Mouse (Mus musculus): Measurements from ENCODE around the gene Dnajb1.

Dnajb1 gene

GRCm38 (mm10) chr8:83609547-83610180 is 1.7 kb downstream of the Dnajb1 start:
- DNase-seq (ENCODE audit: low spot score in 2 of 2) = no peak

- no peak for DNase-seq (ENCODE audit: low spot score in 2 of 2)
These were observed 3.9 kb downstream of the Dnajb1 start for GRCm38 (mm10) chr8:83611921-83612320.

DNA sequence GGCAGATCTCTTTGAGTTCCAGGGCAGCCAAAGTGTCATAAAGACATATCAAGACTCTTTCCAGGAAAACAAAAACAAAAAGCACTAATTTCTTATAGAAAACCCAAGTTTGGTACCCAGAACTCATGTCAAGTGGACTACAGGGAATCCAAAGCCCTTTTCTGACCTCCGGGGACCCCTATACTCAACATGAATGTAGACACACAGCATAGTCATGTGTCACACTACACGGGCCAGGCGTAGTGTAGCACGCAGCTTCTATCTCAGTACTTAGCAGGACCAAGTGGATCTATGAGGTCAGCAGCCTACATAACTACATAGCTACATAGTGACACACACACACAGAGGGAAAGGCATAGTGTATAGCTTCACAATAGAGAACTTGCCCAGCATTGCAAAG is 5.7 kb downstream of the Dnajb1 start:
- DNase-seq (ENCODE audit: low spot score in 2 of 2) = no peak

- DNase-seq (ENCODE audit: low spot score in 2 of 2) = no peak
These were observed 8.6 kb downstream of the Dnajb1 start for GRCm38 (mm10) chr8:83616625-83617024.

GRCm38 (mm10) chr8:83617111-83617510 is 9.1 kb downstream of the Dnajb1 start:
- no peak for DNase-seq (ENCODE audit: low spot score in 2 of 2)

- no peak for DNase-seq (ENCODE audit: low spot score in 2 of 2)
These were observed 10.6 kb downstream of the Dnajb1 start for GRCm38 (mm10) chr8:83618566-83618965.

- no peak for DNase-seq (ENCODE audit: low spot score in 2 of 2)
These were observed 11.7 kb downstream of the Dnajb1 start for GRCm38 (mm10) chr8:83619568-83620285.

GRCm38 (mm10) chr8:83621691-83622388 is 13.8 kb downstream of the Dnajb1 start:
- DNase-seq (ENCODE audit: low spot score in 2 of 2) = no peak

DNA sequence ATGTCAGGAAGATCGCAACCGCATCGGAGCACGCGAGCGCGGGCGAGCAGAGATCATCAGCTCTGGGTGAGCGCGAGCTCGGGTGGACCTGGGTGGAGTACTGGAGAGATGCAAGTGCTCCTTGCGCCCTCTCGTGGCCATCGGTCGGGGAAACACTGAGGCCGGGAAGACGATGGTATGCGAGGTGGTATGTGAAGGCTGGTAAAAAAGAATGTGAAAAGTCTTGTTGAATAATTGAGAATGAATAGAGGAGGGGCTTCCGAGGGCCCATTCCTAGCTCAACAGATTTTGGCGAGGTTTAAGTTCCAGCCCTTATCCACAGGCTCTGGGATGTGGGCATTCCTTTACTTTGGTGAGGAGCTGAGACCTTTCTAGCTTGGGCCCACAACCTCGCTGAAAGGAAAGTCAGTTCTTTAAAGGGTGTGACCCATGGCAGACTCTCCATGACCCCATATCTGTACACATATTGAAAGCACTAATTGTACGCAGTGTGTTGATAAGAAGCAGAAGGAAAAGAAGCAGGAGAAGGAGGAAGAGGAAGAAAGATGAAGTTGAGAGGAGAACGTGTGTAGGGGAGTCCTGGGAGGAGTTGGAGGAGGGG is 14.5 kb downstream of the Dnajb1 start:
- DNase-seq (ENCODE audit: low spot score in 2 of 2) = peak; percentile 93 to 95

GRCm38 (mm10) chr8:83623549-83623948 is 15.6 kb downstream of the Dnajb1 start:
- DNase-seq (ENCODE audit: low spot score in 2 of 2) = no peak

GRCm38 (mm10) chr8:83624739-83625138 is 16.7 kb downstream of the Dnajb1 start:
- DNase-seq (ENCODE audit: low spot score in 2 of 2) = peak in 1 of 2 experiments; percentile 40

DNA sequence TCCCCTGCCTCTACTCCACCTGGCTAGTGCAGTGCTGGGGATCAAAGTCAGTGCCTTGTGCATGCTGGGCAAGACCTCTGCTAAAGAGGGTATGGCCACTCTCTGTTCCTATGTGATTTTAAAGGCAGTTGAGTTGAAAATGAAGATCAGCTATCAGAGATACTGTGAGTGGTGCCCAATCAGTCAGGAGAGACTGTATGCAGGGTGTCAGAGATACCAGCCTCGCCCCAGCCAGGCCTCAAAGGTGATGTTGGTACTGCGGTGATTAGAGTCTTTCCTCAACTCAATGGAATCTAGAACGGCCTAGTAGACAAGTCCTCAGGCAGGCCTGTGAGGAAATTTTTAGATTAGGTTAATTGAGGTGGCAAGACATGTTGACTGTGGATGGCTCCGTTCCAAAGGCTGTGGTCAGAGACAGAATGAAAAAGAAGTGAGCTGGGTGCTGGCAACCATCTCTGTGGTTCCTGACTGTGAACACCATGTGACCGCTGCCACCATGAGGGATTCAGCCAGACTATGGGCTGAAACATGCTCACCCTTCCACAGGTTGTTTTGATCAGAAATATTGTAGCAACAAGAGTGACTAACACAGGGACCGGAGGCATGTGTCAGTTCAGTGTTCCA is 17.8 kb downstream of the Dnajb1 start:
- no peak for DNase-seq (ENCODE audit: low spot score in 2 of 2)

GRCm38 (mm10) chr8:83632083-83632707 is 24.2 kb downstream of the Dnajb1 start:
- DNase-seq (ENCODE audit: low spot score in 2 of 2) = no peak

DNA sequence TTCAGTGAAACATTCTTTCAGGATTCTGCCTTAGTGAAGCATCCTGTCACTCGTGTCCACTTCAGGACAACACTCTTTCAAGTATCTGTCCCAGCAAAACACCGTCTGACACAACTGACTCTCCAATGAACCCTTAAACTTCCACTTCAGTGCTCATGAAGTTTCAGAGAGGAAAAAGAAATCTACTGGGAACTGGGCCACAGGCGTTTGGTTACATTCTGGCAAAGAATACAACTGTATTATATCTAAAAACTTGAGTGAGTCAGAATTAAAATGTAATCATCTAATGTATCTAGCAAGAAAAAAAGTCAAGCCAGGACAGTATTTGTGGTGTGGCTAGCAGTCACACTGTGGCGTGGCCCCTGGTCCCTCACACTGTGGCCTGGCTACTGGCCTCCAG is 30.9 kb downstream of the Dnajb1 start:
- no peak for DNase-seq (ENCODE audit: low spot score in 2 of 2)

DNA sequence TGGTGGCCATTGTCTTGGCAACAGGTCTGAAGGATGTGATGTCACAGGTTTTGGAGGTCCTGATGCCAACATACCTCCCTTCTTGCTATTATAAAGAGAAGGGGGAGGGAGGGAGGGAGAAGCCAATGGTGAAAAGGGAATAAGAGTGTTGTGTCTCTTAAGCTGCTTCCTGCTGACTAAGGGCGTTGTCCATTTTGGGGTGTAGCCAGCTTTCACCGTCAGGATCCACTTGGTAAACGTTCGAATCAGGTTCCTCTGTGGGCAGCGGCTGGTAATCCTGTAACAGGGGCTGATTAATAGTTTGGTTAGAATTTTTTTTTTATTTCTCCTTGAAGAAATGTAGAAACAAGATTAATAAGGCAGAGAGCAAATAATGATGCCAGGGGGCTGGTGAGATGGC is 31.7 kb downstream of the Dnajb1 start:
- DNase-seq (ENCODE audit: low spot score in 2 of 2) = no peak

DNA sequence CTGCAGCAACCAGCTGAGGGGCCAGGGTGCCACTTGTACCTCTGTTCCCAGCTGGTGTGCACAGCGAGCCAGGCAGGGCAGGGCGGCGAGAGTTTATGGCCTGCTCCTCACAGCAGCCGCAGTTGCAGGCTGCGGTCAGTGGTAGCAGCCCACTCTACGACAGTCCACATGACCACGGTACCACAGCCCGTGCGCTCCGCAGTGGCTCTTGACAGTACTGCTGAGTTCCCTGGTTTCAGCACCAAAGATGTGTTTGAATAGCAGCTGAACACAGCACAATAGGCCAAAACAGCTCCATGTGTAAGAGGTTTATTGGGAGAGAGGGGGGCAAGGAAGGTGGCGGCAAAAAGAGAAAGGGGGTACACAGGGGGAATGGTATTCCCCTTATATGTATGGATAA is 39.5 kb downstream of the Dnajb1 start:
- DNase-seq (ENCODE audit: low spot score in 2 of 2) = no peak

DNA sequence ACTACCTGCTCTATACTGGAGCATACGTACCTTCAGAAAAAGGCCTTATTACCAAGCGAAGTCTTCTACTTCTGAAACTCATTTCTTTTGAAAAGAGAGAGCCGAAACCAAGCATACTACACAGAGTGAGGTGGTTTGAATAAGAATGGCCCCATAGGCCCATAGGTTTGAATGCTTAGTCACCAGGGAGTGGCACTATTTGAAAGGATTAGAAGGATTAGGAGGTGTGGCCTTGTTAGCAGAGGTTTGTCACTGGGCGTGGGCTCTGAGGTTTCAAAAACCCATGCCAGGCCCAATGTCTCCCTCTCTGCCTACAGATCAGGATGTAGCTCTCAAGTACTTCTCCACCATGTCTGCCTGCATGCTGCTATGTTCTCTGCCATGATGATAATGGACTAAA is 40.0 kb downstream of the Dnajb1 start:
- DNase-seq (ENCODE audit: low spot score in 2 of 2) = no peak

DNA sequence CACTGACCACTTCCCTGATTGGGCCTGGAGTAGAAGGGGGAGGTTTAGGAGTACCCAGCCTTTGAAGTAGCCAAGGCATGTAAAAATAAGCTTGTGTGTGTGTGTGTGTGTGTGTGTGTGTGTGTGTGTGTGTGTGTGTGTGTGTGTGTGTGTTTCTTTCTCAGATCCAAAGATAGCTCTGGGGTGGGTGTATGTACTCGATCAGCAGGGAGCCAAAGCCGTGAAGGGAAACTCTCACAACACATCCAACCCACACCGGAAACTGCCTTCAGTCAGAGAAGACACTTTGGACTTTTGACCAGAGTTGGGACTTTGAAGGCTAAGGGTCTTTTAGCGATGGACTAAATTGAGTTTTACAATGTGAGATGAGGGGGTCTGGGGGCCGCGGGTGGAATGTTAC is 41.7 kb downstream of the Dnajb1 start:
- DNase-seq (ENCODE audit: low spot score in 2 of 2) = peak in 1 of 2 experiments; percentile 35

GRCm38 (mm10) chr8:83652030-83652743 is 44.2 kb downstream of the Dnajb1 start, which contains the start of gene Gipc1:
Gene Gipc1 (plus strand): TSS chr8:83652677.
- peak; percentile 98 for DNase-seq (ENCODE audit: low spot score in 2 of 2)

- DNase-seq (ENCODE audit: low spot score in 2 of 2) = peak in 1 of 2 experiments; percentile 47
These were observed 45.0 kb downstream of the Dnajb1 start for GRCm38 (mm10) chr8:83652744-83653661.

Data from right cerebral cortex, postnatal 10 days (tissue).